Mouse (Mus musculus) layer of hippocampus, postnatal 14 days (tissue): ENCODE results near the gene Foxq1. TPM values are rescaled to one million over a fixed set of nuclear protein-coding genes. Genes with fewer than 3 reads are reported as not detected.
A peak's percentile ranks its signal among the peaks of the same experiment; 100 is the strongest.

Experiments
- DNase-seq, 2 experiments: peaks; one replicate each; pipeline ENCODE4 v3.0.0; 2021 to 2022; ENCODE audit warnings: low spot score in 2 of 2, mixed read lengths in 1 of 2
- long read RNA-seq, 2 experiments: library from polyadenylated mRNA; stranded (forward); transcript quantifications; one replicate each; pipeline ENCODE4 v2.0.0; 2021
- total RNA-seq, 2 experiments: library from RNA; stranded (reverse); gene quantifications; 2 replicates each; pipeline ENCODE4 v1.2.3; 2021

Foxq1 gene
- total RNA-seq = 1 to 10 TPM; 3.2 to 3.4 TPM
- long read RNA-seq, experiment 1, full-length matches to known transcripts = 5 of 5 reads
- long read RNA-seq, experiment 1, partial matches to known transcripts = 0 of 5 reads
- long read RNA-seq, experiment 1, other reads (novel, unspliced or antisense) = 0 of 5 reads
- long read RNA-seq, experiment 2, full-length matches to known transcripts = 1 of 1 reads
- long read RNA-seq, experiment 2, partial matches to known transcripts = 0 of 1 reads
- long read RNA-seq, experiment 2, other reads (novel, unspliced or antisense) = 0 of 1 reads

DNA sequence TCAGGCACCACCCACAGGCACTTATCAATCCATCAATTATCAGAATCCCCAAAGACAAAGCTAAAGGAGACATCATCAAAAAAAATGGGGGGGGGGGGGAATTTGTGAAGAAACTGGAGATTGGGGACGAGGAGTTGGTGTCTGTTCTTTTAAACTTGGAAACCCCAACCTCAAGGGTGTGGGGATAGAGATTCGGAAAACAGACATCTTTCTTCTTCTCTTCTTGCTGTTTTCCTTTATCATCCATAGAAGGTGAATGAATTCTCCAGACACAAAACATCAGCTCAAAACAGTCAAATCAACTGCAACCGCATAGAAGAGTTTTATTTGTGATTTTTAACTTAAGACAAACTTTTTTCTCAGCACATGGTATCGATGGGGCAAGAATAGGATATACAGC, at the start of gene Foxq1:
Gene Foxq1 (plus strand): TSS at position 301 of the 400 bp plus-strand sequence.
- no peak for DNase-seq

DNA sequence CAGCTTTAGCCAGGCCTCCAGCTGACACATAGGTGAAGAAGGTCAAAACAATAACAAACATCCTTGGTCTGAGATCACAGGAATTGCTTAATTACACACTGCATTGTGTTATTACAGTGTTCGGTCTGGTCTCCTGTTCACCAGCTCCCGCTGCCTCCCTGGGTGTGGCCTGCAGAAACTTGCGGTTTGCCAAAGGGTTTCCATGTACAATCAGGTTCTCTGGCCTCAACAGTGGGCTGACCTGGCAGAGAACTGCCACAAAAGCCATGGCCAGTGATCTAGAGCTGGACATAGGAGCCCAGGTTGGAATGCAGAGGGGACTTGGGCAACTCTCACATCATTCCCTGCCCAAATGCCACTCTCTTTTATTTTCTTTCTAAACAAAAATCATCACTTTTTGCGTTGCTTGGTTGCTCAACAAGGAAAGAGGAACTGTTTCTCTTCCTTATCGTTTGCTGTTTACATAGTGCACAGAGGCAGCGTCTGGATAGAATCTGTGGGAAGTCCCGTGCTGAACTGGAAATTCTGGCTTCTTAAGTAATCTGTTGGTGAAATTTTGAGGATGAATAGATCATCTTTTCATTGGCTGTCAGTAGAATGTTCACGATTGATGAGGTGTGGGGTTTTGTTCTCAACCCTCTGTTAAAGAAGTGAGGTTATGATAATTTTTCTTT, 49.3 kb upstream of the Foxq1 start:
- DNase-seq = no peak

- DNase-seq = no peak
Measured at GRCm38 (mm10) chr13:31515261-31515660, 40.7 kb upstream of the Foxq1 start.

GRCm38 (mm10) chr13:31518411-31518886, 37.5 kb upstream of the Foxq1 start:
- DNase-seq = peak; percentile 7 to 38

DNA sequence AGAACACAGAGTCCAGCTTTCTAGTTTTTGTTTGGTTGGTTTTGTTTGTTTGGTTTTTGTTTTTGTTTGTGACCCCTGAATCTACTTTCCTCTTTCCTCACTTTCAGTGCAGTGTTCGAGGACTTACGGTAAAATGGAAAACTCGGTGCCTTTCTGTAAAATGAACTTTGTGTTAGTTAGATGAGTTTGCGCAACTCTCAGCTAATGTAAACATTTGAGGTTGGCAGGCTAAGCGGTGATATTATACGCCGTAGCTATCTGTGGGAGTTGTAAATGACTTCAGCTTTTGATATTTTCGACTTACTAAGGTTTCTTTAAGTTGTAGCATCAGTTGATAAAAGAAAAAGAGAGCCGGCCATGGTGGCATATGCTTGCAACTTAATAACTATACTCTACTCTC, 37.0 kb upstream of the Foxq1 start:
- no peak for DNase-seq

DNA sequence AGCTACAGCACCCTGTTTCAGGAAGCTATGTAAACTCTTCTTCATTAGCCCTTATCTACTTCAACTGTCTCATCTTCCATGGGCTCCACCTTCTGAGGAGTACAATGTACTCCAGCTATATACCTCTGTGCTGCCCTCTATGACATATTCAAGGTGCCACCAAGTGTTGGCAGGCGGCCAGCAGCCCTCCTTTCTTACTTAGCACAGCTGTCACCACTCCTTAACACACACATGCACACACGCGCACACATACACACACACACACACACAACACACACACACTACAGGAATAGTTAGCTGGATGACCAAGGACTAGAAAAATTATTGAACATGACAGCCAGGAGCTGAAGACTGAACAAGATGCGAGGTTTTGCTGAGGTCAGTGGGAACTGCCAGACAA, 31.0 kb upstream of the Foxq1 start:
- DNase-seq = no peak

DNA sequence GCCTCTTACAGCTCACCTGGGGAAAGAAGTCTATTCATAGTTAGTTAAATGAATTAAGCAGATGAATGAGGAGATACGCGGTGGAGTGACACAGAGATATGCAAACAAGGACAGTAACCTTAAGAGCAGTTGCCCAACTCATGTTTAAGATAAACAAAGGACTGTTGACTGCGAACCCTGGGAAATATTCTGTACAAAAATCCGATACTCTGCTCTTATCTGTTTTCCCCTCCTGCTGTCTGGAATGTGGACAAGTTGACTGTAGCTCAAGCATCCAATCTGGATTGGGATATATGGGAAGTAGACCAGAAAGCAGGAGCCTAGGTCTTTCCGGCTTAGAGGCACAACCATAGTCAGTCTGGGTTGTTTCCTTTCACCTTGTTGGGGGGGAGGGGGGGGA, 24.7 kb upstream of the Foxq1 start:
- DNase-seq = no peak

DNA sequence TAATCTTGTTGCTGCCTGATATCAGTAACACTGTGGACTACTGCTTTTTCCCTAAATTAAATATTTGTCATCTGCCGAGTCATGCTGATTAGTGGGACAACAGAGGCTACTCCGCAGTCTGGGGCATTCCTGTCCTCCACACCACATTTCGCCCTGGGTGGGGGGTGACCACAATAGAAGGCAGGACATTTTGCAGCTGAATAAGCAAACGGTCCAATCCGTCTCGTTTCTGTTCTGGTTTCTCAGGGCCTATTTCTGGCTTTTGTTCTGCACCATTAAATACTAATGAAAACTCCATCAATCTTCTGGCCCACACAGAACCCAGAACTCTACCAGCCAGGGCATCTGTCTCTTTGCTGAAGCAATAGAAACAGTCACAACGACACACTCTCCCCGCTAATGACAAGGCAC, 24.3 kb upstream of the Foxq1 start:
- DNase-seq = no peak

GRCm38 (mm10) chr13:31534726-31535125, 21.2 kb upstream of the Foxq1 start:
- DNase-seq = no peak

DNA sequence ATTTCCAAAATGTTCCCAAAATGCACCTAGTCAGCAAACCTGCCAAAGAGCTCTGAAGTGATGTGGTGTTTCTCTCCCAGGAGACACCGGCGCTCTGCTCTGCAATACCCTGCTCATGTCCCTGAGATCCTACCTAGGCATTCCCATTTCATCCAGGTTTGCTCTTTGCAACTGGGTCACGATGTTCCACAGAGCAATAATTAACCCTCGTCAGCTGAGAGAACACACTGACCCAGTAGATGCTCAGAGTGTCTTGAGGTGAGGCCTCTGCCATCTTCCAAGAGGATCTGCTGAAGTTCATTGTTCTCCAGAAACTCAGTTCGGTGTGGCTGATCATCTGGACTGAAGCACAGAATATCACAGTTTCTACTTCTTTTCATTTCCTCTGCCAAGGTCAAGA, 12.9 kb upstream of the Foxq1 start:
- DNase-seq = no peak

- no peak for DNase-seq
Measured at GRCm38 (mm10) chr13:31546784-31547183, 9.2 kb upstream of the Foxq1 start.

DNA sequence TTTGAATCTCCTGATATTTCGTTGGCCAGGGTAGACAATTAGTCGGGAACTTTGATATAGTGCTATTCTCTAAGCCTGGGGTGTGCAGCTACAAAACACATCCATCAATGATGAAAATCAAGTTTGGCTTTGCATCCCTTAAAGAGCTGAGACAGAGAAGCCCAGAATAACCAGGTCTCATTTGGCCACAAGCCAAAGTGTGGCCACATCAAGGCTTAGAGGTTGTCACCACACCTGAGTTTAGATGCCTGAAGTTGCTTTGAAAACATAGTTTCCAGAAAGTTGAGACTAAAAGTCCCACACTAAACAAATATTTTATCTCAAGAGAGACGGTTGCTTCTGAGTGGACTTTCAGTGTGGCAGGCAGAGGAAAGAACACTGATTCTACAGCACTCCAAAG, 8.7 kb upstream of the Foxq1 start:
- no peak for DNase-seq

- DNase-seq = no peak
Measured at GRCm38 (mm10) chr13:31547610-31548009, 8.3 kb upstream of the Foxq1 start.

- no peak for DNase-seq
Measured at GRCm38 (mm10) chr13:31556964-31557767, 1.2 kb downstream of the Foxq1 start.

DNA sequence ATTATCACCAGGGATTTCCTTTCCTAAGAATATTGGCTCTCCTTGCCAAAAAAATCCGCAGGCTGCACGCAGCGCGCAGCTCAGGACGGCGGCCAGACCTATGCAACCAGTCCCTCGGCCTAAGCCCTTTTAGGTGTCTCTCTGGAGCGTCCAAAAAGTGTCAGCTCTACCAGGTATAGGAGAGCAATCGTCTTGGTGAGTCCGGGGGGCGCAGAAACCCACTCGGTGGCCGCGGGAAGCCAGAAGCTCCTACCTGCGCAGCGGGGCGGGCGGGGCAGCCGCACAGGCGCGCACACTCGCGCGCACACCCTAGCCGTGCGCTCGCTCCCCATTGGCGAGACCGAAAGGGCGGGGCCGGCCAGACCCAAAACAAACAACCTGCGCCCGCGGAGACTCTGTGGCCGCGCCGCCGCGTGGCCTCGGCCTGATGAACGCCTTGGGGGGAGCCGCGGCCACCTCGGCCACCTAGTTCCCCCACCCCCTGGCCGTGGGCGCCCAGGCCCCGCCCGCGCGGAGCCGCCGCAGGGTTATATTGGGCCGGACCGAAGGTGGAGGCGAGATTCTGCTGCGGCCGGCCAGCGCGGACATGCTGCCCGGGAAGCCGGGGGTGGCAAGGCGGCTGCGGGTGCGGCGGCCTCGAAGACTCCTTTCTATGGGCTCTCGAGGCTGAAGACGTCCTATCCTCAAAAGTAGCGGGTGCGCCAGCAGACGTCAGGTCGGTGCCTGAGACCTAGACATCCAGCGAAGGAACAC, 2.0 kb downstream of the Foxq1 start:
- DNase-seq = peak in 1 of 2 experiments; percentile 8

DNA sequence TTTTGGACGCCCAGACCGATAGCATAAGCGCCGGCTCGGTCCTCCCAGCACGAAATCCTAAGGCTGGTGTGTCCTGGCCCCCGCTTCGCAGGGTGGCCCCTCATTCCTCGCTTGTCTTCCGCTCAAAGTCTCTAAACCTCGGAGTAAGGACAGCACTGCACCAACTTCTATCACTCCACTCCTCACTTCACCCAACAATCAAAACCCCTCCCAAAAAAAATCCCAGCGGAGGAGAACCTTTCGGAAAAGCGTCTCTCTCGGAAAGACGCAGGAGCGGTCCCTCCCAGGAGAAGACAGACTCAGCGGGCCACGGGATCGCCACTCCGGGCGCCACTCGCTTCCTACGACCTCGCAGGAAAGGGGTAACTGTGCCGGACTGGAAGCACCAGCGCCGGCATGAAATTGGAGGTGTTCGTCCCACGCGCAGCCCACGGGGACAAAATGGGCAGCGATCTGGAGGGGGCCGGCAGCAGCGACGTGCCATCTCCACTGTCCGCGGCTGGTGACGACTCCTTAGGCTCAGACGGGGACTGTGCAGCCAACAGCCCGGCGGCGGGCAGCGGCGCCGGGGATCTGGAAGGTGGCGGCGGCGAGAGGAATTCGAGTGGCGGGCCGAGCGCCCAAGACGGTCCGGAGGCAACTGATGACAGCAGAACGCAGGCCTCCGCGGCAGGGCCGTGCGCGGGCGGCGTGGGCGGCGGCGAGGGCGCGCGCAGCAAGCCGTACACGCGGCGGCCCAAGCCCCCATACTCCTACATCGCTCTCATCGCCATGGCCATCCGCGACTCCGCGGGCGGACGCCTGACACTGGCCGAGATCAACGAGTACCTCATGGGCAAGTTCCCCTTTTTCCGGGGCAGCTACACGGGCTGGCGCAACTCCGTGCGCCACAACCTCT, 2.8 kb downstream of the Foxq1 start, which contains the start of gene A530084C06Rik:
Gene A530084C06Rik (minus strand): TSS at position 813 of the 898 bp plus-strand sequence.
- DNase-seq = peak in 1 of 2 experiments; percentile 15

- peak in 1 of 2 experiments; percentile 11 for DNase-seq
Measured at GRCm38 (mm10) chr13:31559419-31560144, 3.6 kb downstream of the Foxq1 start.

DNA sequence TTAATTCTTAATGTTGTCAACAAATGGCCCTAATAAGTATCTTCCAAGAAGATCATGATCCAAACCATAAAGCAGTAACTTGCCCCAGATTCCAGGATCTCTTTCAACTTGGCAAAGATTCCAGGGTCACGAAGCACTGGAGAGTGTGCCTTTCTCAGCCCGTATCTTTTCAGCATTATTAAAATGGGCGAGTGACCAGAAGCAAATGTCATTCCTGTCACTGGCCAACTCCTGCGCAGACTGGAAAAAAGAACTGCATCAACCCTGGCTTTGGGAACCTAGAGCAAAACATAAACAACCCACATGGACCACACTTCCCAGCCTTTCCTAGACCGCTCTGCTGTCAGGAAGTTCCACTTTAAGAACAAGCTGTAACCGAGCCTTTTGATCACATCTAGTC, 8.5 kb downstream of the Foxq1 start:
- DNase-seq = no peak

DNA sequence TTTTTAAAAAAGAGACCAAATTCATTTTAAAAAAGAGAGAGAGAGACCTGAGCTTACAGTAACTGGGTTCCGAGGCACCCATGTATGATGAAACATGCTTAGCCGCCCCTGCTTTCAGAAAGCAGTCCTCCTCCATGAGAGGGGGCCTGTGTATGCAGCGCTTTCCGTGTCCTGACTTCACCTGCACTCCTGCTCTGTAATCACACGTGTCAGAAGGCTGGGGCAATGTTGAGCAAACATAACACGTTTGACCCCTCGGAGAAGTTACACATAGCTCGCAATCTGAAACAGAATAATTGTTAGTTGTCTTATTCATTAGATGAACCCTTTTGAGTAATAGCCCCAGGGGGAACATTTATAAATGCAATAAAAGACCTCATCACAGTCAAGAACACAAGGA, 11.2 kb downstream of the Foxq1 start:
- no peak for DNase-seq
